Mouse (Mus musculus) small intestine, adult 2 months (tissue): ENCODE measurements around the gene Tmem259.

Experiments
- CTCF ChIP-seq: fragments of 200-500 bp; IDR thresholded peaks from 2 replicates; pipeline ENCODE4 v1.5.1; 2012; ENCODE audit warnings: low read depth, mild to moderate bottlenecking, control low read depth, inconsistent platforms, low read length, moderate library complexity, mixed read lengths; ENCODE audit not compliant: insufficient replicate concordance, insufficient read length; ENCODE audit errors: extremely low read depth
- POLR2A ChIP-seq: fragments of 200-500 bp; IDR thresholded peaks from 2 replicates; pipeline ENCODE4 v1.6.1; 2012; ENCODE audit warnings: low read depth, mild to moderate bottlenecking, control low read depth, inconsistent platforms, low read length, moderate library complexity

DNA sequence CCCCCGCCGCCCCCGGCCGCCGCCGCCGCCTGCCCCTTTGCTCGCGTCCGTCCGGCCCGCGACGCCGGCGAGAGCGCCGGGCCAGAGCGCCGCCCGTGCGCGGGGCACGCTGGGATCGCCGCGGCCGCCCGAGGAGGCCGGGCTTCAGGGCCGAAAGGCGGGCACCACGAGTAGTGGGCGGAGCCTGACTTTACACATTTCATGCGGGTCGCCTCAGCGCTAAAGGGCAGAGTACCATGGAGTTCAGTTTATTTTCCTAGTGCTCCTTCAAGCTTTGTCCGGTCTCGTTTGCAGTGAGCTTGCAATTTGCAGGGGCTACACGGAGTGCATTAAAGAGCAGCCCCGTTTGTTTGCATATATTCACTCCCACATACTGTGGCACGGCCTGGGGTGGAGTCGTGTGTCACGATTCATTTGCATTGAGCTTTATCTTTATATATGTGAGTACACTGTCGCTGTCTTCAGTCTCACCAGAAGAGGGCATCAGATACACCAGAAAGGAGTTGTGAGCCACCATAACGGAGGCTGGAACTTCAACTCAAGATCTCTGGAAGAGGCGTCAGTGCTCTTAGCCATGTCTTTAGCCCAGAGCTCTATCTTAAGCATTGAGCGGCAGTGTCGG lies at the start of gene Tmem259:
- TF ChIP-seq CTCF (peak; percentile 51; the same call in 1 of the 2 replicates), POLR2A (no peak)
